Mouse (Mus musculus): ENCODE data around the gene Prss16.

Prss16 gene

DNA sequence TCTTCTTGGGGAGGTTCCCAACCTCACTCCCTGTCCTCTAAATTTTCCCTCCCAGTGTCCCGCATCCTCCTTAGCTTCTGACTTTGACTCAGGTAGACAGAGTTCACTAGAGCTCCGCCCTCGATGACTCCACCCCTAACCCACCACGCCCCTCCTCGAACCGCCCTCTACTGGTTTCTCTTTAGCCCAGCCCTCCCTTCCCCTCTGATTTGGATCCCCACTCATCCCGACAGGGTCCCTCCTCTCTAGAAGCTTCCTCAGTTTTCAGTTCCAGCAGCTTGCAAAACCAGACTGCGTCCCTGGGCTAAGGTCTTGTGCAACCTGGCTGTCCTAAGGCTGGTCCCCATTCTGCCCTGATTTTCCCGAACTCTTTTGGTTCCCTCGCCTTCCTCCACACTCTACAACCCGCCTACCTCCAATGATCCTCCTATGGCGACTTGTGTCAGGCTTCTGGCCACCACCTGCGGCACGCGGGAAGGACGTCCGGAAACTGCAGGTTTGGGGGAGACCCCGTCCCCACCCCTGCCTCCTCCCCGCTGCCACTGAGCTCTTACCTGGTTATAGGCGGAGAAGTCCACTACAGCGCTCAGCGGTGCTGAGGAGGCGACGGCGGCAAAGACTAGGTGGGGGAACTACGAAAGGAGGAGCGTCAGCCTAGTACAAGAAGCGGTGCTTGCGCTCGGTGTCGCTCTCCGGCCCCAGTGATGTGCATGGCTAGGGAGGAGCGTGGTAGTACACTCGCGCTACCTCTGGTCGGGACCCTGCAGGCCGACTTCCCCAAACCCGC is 3.0 kb downstream of the Prss16 start:
- DNase-seq: peak; percentile 77

DNA sequence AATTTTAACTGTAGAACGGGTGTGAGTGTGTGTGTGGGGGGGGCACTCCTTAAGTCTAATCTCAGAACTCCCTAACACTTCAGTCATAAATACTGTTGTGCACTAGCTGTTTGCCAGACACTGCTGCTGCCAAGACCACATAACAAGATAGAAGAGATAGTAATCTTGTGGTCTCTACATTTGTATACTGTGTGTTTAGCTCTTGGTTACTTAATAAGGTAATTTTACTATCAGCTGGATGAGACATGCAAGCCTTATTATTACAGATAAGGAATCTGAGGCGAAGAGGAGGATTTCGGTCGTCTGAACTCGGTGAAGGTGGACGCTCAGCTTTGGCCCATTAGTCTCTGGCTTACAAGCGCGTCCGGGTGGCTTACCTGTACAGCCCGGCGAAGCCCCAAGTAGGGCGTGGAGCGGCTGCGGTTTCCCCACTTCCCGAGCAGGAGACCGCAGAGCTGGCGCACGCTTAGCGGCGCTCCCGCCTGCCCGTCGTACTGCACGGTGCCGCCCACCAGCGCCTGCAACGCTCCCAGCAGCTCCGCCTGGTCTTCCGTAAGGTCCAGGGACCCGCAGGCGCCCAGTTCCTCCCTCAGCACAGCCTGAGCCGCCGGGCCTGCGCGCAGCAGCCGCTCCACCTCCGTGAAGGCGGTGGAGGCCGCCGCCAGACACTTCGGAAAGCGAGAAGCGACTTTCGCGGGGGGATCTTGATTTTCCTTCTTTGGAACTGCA is 3.8 kb downstream of the Prss16 start:
- DNase-seq: peak; percentile 50

DNA sequence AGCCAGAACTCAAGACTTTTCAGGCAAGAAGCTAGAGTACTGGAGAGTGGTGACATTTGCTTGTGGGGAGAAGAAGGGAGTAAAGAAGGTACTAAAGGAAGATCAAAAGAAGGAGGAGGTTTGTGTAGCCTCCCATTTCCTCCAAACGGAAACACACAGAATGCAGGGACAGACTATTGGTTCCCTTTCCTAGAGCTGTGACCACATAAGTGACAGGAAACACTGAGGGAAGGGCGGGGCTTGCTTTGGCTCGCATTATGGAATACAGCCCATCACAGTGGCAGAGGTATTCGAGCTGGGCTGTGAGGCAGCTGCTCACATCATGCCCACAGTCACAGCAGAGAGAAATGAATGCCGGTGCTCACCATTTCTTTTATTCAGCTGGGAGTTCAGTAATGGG is 7.7 kb downstream of the Prss16 start:
- DNase-seq: peak; percentile 26

DNA sequence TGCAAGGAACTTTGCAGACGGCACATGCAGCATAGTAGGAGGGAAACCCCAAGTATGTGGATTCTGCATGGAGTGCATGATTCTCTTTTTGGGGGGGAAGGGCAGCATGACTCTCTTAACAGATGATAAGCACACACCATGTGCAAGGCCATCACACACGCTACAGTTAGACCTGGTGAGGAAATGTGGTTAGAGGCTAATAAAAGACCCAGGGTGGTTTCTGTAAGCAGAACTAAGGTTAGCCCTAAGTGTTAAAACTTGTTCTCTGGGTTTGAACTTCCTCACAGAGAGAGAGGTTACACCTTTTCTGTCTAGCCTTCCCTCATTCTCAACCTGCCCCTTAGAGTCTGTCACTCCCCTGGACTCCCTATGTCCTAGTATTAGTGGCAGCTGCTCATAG is 8.2 kb downstream of the Prss16 start:
- DNase-seq: no peak

DNA sequence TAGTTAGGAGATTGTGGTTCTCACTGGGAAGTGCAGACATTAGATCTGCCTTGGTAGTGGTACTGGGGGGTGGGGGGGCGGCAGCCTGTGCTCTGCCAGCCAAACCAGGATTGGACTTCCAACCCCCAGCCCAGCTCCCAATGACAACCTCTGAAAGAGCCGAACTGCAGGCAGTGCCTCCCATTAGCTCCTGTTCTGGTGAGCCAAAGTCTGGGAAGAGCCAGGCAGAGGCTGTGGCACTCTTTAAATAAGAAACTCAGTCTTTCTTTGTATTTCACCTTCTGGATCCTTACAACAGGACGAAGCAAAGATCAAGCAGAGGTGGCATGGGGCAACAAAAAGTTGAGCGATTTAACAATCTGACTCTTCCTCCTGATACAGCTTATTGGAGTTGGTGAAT is 10.4 kb downstream of the Prss16 start:
- DNase-seq: no peak

DNA sequence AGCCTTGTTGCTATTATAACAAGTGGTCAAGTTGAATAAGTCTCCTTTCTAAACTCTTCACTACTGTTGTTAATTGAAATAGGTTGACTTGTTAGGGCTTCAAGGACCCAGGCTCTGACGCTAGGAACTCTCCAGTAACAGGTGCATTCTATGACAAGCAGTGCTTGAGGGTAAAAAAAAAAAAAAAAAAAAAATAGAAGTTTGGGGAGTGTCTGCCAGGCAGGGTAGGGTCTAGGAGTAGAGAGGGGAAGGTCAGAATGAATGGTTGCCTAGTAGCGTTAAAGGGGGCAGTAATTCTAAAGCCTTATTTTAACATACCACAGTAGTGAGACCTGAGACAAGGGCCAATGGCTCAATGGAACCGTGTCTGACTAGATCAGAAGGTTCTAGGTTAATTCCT is 11.1 kb downstream of the Prss16 start:
- no peak for DNase-seq

DNA sequence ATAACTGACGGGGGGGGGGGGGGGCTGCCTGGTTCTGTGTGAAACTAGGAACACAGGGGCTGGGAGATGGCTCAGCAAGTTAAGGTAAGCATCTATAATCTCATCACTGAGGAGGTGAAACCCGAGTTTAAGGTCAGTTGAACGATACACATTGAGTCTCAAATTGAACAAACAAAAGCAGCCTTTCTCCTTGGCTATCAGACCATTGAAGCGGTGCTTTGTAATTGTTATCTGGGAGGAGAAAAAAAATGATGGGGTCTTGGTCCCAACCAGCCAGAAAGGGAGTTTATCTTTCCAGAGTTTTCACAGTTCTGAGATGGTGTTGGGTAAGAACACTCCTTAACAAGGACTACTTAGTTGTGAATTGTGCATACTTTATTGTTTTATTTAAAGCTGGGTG is 11.7 kb downstream of the Prss16 start:
- DNase-seq: no peak

DNA sequence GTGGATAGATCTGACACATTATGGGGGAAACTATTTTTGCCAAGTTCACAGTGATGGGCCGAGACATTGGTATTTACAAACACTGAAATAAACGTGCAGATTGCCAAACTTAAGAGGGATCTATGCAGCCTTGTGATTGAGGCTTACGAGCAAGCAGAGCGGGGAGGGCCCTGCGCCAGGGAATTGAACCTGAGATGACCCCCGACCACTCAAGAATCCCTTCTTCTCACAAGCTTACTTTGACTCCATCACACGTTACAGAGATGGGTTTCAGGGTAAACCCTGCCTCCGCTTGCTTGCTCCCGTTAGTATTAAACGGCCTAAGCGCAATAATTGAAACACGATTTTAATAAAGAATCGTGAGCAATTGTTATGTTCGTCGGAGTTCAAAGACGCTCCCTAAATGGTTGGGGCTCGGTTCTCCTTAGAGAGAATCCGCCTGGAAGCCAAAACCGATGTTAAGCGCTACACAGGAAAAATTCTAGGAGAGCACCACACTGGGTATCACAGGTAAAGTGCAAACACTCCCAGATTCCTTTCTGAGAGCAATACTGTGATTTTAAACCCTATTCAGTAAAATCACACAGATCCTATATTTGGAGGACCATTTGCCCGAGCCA is 12.2 kb downstream of the Prss16 start:
- no peak for DNase-seq

DNA sequence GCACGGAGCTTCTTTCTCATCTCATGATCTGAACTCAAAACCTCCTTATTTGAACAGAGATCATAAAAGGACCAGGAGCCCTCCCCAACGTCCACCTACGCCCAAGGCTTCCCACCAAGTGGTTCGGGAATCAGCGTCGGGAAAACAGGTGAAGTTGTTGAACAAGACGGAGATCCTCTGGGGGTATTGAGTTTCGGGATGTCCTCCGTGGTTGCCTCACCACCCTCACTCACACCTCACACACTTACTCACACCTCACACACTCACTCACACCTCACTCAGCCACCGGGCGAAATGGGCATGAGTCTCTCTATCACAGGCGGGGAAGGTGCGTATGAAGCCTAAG is 12.7 kb downstream of the Prss16 start:
- DNase-seq: no peak

DNA sequence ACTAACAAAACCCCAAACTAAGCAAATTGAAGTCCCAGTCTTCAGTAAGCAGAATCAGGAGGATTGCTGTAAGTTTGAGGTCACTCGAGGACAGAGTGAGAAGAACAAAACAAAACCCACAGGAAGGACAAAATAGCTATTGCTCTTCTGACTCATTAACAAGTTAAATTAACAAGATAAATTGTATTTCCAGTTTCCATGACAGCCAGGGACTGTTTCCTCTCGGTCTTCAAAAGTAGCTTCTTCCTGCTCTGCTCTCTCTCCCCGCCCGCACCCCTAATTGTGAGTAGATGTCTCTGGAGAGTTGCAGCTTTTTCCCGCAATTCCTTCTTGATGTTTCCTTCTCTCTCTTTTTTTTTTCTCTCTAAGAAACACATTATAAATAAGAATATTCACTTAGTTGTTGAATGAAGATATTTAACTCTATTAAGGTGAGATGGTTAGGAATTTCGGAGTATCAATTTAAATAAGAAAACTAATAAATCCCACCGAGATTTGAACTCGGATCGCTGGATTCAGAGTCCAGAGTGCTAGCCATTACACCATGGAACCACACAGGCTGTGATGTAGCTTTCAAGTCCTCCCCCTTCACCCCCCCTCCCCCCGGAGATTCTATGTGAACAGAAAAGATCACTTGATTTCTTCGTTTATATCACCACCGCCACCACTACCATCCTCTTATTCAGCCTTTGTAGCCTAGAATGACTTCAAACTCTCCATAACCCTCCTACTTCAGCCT is 13.3 kb downstream of the Prss16 start:
- DNase-seq: peak; percentile 38

DNA sequence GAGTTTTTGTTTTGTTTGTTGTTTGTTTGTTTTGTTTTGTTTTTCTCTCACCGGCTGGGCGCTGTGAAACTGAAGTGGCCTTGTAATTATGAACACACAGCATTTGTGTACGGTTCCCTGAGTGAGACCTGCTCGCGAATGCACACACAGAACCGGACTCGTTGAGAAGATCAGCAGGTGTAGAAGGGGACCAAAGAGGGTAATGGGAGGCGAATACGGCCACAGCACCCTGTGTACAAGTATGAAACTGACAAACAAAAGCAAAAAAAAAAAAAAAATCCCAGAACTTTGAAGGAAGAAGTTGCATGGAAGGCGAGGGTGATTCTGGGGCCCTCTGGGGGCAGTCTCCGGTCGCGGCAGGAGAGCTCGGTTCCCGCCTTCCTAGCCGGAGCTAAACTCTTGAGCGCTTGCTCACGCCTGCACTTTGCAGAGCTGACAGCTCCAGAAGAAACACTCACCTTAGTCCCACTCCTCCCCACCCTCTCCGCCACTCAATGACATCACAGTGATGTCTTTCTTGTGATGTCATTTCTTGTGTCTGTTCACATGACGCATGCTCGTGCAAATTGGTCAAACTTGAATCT is 14.1 kb downstream of the Prss16 start:
- DNase-seq: no peak

DNA sequence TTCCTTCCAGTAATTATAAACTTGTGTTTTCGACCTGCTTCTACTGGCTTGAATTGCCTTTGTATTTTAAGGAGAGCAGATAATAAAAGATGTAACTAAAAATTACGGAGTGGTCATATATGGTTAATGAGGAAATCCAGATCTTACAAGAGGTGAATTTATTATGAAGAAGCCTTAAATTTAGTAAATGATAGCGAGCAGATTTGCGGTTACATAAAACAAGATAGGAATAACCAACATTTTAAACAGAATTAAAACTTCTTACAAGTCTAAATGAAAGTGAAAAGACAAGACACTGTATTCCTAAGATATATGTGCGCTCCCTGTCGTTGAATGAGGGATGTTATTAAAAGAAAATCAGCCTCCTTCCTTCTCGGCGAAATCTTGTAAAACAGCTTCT is 14.6 kb downstream of the Prss16 start:
- DNase-seq: no peak

DNA sequence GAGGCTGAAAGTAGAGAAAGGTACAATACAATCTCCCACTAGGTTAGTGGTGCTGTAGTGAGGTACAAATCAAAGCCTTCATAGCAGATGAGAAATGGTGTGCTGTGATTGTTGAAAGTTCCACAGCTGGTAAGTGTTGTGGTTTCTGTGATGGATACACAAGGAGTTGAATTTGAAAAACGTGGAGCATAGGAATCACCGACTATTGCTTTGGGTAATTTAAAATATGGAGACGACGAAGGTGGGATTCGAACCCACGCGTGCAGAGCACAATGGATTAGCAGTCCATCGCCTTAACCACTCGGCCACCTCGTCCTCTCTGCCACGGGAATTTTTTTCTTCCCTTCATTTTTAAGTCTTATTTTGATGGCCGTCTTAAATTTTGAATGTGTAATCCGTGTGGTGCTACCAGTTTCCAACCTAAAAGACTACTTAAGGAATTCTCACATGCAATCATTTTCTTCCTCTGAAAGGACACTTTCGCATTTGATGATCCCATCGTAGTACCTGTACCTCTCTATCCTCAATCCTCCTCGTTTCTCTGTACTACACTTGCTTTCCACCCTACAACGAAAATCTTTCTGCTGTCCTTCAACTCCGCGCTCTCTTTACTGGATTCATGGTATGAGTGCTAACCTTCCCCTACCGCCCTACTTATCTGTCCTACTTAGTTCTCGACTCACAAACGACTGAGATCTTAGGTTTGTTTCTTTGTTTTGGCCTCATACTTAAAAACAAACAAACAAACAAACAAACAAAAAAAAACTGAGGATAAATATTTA is 15.4 kb downstream of the Prss16 start:
- peak; percentile 53 for DNase-seq

DNA sequence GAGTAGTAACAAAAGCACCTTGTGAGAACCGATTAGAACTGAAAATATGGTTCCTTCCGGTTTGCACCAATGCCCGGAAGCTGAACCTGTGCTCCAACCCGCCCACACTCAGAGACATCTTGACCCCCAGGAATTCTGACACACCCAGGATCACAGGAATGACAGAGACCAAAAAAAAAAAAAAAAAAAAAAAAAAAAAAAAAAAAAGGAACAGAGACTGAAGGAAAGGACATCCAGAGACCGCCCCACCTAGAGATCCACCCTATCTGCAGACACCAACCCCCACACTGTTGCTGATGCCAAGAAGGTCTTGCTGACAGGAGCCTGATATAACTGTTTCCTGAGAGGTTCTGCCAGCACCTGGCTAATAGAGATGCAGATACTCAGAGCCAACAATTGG is 17.0 kb downstream of the Prss16 start:
- no peak for DNase-seq

DNA sequence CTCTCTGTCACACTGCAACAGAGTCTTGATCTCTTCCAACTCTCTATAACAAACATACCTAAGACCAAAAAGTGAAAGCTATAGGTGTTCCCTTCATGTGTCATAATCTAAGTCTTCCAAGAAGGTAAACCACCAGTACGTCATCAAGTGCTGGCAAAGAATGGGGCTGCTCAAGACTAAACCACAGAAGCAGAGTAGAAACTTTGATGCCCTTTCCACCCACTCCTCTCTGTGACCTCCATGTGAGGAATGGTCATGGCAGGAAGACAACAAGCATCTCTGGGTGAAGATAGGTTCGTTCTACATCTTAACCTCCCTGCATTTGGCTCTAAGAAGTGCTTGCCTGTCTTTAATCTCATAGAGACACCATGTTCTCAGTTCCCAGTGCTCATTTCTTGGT is 25.1 kb downstream of the Prss16 start:
- DNase-seq: no peak

DNA sequence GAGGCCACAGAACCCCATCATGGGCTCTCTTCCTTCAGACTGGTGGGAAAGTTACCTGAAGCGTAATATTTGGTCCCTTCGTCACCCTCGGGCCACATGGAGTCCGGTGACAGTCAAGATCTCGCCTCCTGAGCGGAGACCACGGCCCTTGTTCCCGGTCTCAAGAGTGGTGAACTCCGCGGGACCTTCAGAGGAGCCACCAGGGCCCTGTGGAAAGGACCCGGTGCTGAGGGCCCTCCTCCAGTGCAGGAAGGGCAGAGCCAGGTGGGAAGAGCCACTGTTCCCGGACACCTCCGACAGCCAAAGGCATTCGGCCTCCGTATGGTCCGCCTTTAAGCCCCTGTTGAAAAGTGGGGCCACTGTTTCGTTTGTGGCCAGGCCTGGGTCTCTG is 27.7 kb downstream of the Prss16 start:
- no peak for DNase-seq

DNA sequence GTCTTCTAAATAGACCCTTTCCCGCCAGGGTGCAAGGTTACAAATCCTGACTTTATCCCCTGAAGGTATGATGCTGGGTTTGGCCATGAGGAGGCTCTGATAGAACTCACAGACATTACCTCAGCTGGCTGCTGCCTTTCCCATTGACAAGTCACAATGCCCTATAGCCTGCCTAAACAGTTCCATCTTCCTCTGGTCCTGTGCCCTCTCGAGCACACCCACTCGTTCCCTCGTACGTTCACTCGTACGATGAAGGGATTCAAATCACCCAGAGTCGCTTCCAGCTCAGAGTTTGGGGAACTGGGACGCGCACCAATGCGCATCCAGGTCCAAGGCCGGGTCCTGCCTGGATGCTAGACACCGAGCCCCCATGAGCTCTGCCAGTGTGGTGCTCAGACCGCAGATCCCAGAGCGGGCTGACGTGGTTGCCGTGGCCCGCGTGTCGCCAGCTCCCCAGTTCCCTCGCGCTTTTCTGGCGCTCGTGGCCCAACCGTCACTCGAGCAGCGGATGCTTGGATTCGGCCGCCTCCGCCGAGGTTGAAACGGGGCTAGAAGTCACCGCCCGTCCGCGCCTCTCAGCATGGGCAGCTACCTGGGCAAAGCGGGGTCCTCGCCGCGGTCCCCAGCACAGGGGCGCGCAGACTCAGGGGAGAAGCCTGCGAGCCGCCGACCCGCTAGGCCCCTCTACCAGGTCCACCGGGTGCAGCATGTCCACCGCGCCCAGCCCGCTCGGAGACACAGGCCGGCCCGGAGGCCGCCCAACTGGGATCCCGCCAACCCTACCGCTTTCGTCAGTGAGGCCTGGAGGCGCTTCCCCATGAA is 28.4 kb downstream of the Prss16 start, which contains the start of gene Pom121l2:
TSS of gene Pom121l2 (plus strand) at position 214 of the 822 bp plus-strand sequence.
- DNase-seq: peak; percentile 22

DNA sequence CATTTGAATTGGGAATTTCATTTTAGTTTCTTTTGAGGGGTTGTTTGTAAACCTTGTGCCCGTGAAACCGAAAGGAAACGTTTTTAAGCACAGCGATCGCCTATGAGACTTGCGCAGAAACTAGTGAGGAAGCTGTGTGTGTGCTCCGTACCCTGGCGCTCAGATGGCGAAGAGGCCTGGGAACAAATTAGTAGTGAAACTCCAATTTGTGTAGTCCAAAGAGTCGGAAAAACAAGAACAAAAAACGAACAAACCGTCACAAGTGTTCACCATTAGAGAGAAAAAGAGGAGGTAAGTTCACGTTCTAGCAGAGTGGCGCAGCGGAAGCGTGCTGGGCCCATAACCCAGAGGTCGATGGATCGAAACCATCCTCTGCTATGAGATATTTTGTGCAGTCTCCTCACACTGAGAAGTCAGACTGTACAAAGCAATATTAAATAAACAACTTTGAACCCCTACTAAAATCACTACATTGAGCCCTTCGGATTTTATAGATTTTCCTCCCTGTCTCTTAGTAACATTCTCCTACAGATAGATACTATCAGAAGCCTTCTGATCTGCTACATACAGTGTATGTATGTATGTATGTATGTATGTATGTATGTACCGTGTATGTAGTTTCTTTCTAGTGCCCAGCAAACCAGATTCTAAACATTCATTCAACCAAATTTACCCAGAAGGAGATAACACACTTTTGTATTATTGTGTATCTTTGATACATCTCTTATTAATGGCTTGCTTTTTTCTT is 34.6 kb downstream of the Prss16 start:
- peak; percentile 87 for DNase-seq

DNA sequence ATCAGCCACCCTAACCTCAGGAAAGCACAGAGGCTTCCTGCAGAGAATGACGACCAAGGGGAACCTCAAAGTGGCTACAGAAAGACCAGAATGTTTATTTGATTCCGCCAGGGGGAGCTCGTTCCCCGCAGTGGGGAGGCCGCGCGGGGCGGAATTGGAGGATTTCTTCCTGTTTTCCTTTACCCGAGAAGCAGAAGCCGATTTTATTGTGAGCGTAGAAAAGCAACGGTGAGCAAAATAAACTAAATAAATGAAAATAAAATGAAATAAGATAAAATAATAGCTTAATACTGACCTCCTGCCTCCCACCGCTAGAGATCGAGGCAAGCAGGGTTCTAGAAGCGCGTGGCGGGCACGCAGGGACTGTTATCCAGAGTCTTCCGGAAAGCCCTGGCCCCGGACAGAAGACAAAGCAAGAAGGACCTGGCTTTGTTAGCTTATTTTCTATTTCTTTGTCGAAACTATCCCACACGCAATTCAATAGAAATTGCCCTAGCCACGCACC is 35.3 kb downstream of the Prss16 start:
- peak; percentile 90 for DNase-seq

DNA sequence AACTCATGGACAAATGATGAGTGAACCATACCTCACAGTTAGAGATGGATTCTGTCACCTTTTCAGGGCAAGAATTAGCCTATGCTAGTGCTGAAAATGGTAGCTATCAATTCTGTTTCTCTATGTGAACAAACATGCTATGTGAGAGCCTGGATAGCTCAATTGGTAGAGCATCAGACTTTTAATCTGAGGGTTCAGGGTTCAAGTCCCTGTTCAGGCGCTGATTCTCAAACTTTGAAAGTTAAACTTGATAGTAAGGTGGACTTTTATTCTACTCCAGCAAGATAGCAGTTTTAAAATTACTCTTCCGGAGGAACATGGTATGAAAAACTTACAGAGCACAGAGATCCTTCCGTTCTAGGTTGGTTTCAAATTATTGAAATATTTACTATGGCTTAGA is 37.9 kb downstream of the Prss16 start:
- peak; percentile 3 for DNase-seq
